27 mouse cellular contexts compared by ENCODE assay signal in the genomic region with DNA sequence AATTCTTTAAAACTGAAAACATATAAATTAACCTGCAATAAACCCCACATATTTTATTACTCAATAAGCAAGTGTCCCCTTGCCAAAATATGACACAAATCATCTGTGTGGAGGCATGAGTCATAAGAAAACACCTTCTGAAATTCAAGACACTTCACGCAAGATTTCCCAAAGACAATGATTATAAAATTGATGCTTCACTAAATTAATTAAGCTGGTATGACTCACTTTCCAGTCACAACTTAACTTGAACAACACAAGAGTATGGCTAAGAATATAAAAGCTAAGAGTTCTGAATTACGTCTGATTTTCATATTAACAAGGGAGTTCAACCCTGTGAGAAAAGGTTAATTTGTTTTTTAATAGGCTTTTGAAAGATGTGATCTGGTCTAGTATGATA.
DNase-seq lines count a peak whose midpoint lies in the region; ATAC-seq and TF ChIP-seq lines count a peak whose summit lies in the region.
"Had no signal": no experiment of that assay in that cellular context is flagged by ENCODE, and none has a peak within 500 bp of the region (broad histone marks: within the 10 kb centered on the region; RNA-seq: fewer than 3 reads in every experiment).

No protein-coding gene starts in this region.

- H3K27me3 ChIP-seq in midbrain, embryonic 14.5 days (ENCODE audit: control insufficient read depth, insufficient read depth, low read length) = no peaks in the 10 kb centered on the region
- H3K27me3 ChIP-seq: CH12.LX; embryonic facial prominence, embryonic 13.5 days; embryonic facial prominence, embryonic 15.5 days; forebrain, embryonic 12.5 days had no signal

- no peak for TF ChIP-seq CTCF in brain, embryonic 14.5 days (IDR thresholded peaks at IDR 0.05; ENCODE audit: borderline replicate concordance, extremely low read depth, insufficient read depth, insufficient read length)

- H3K4me2 ChIP-seq in midbrain, embryonic 14.5 days (ENCODE audit: low read length) = no peak overlapping the region
- H3K4me2 ChIP-seq: embryonic facial prominence, embryonic 13.5 days; embryonic facial prominence, embryonic 15.5 days; forebrain, embryonic 12.5 days had no signal

- no peaks in the 10 kb centered on the region for H3K36me3 ChIP-seq in midbrain, embryonic 14.5 days (ENCODE audit: control insufficient read depth, insufficient read depth, low read length)
- H3K36me3 ChIP-seq: embryonic facial prominence, embryonic 13.5 days; embryonic facial prominence, embryonic 15.5 days; forebrain, embryonic 10.5 days; forebrain, embryonic 12.5 days; G1E had no signal

- no peak overlapping the region for H3K9ac ChIP-seq in midbrain, embryonic 14.5 days (replicated peaks; ENCODE audit: low read length)
- H3K9ac ChIP-seq: embryonic facial prominence, embryonic 13.5 days; embryonic facial prominence, embryonic 15.5 days; forebrain, embryonic 12.5 days had no signal

- no peaks in the 10 kb centered on the region for H3K9me3 ChIP-seq in midbrain, embryonic 14.5 days (ENCODE audit: control insufficient read depth, low read length)
- H3K9me3 ChIP-seq: embryonic facial prominence, embryonic 13.5 days; embryonic facial prominence, embryonic 15.5 days; forebrain, embryonic 10.5 days; forebrain, embryonic 12.5 days had no signal

- no peak for ATAC-seq in midbrain, embryonic 14.5 days (ENCODE audit: low FRiP score, low TSS enrichment)
- ATAC-seq: activated CD4-positive, CD25-positive, alpha-beta regulatory T cell, adult 4 months; CD4-positive, CD25-positive, alpha-beta regulatory T cell, adult 4 months; forebrain, embryonic 14.5 days; forebrain, embryonic 16.5 days had no signal

- peak; percentile 11 for DNase-seq in 3134 (ENCODE audit: extremely low read depth, insufficient read length, low spot score)
- peak; percentile 94 for DNase-seq in Muller cell, postnatal 12 days (ENCODE audit: inconsistent ontology term)
- DNase-seq in brain, embryonic 14.5 days (ENCODE audit: low read depth) = peak; percentile 11
- no peak for DNase-seq in gastrocnemius, postnatal 25 days
- no peak for DNase-seq in midbrain, embryonic 14.5 days
- DNase-seq: adrenal gland, adult 8-10 months; adrenal gland, postnatal 14 days; adrenal gland, postnatal 36 days; B cell, adult 2 months; cerebellum, adult 11 months; cerebellum, adult 18-20 months; cerebellum, adult 8-10 months; cerebellum, adult 9-11 months; cerebellum, postnatal 14 days; cerebellum, postnatal 36 days; embryo, embryonic 11 days had no signal

- 87% methylated on average over 2 of the region's 2 CpGs for WGBS in midbrain, embryonic 14.5 days

- H3K4me3 ChIP-seq in midbrain, embryonic 14.5 days (replicated peaks; ENCODE audit: low read depth, low read length) = no peak overlapping the region
- H3K4me3 ChIP-seq: embryonic facial prominence, embryonic 13.5 days; embryonic facial prominence, embryonic 15.5 days; erythroblast, embryonic 14.5 days; forebrain, embryonic 10.5 days; forebrain, embryonic 12.5 days had no signal

- TF ChIP-seq POLR2A in brain, embryonic 14.5 days (IDR thresholded peaks at IDR 0.05; ENCODE audit: borderline replicate concordance, extremely low read depth, insufficient read depth, insufficient read length, poor library complexity, severe bottlenecking) = no peak

- H3K27ac ChIP-seq in midbrain, embryonic 14.5 days (replicated peaks; ENCODE audit: low read depth, low read length) = no peak overlapping the region
- H3K27ac ChIP-seq: embryonic facial prominence, embryonic 13.5 days; embryonic facial prominence, embryonic 15.5 days; forebrain, embryonic 10.5 days; forebrain, embryonic 12.5 days had no signal

- H3K4me1 ChIP-seq in midbrain, embryonic 14.5 days (ENCODE audit: control insufficient read depth, insufficient read depth, low read length) = no peaks in the 10 kb centered on the region
- H3K4me1 ChIP-seq: embryonic facial prominence, embryonic 13.5 days; embryonic facial prominence, embryonic 15.5 days; forebrain, embryonic 10.5 days; forebrain, embryonic 12.5 days had no signal

Comparison
In these comparisons a context has a peak if more than half of its experiments do, and no peak if none do; other contexts are left out.
1. DNase-seq: peak in 3134 (single experiment), Muller cell, postnatal 12 days (single experiment) and brain, embryonic 14.5 days (single experiment); none in gastrocnemius, postnatal 25 days (single experiment) and midbrain, embryonic 14.5 days (single experiment).